Mouse (Mus musculus) regulatory T cell (primary cell): ENCODE data around the gene Rad52.

Experiments
- in situ Hi-C: fragments of 300-600 bp; cut with MboI, MseI; formaldehyde crosslinking; loops from one replicate; pipeline ENCODE4 v1.15.1; 2025; ENCODE audit warnings: high pct_unique_total_duplicates

Rad52 gene

GRCm38 (mm10) chr6:119902204-119903080 is at the start of gene Rad52:
Gene Rad52 (plus strand): TSS chr6:119902698.
- in situ Hi-C loops = no loop called here

- in situ Hi-C loops = no loop called here
These were observed 48.3 kb upstream of the Rad52 start for GRCm38 (mm10) chr6:119854156-119854555.

GRCm38 (mm10) chr6:119855471-119855870 is 47.0 kb upstream of the Rad52 start:
- in situ Hi-C loops = no loop called here

GRCm38 (mm10) chr6:119860236-119860635 is 42.3 kb upstream of the Rad52 start:
- in situ Hi-C loops = no loop called here

- in situ Hi-C loops = no loop called here
These were observed 41.0 kb upstream of the Rad52 start for GRCm38 (mm10) chr6:119861519-119861918.

- in situ Hi-C loops = no loop called here
These were observed 38.0 kb upstream of the Rad52 start for GRCm38 (mm10) chr6:119864341-119865034.

- in situ Hi-C loops = loop anchor here (5.0 kb wide), 1 partner anchor 429 kb away; no protein-coding TSS in a partner anchor
These were observed 19.3 kb upstream of the Rad52 start for GRCm38 (mm10) chr6:119883151-119883550.

- in situ Hi-C loops = no loop called here
These were observed 9.8 kb upstream of the Rad52 start for GRCm38 (mm10) chr6:119892711-119893110.

GRCm38 (mm10) chr6:119903081-119903789 is 737 bp downstream of the Rad52 start:
- in situ Hi-C loops = no loop called here

GRCm38 (mm10) chr6:119905461-119905860 is 3.0 kb downstream of the Rad52 start:
- in situ Hi-C loops = no loop called here

GRCm38 (mm10) chr6:119912046-119912445 is 9.5 kb downstream of the Rad52 start:
- in situ Hi-C loops = loop anchor here (10.0 kb wide), 2 partner anchors 283 to 417 kb away; no protein-coding TSS in a partner anchor

GRCm38 (mm10) chr6:119915710-119916109 is 13.2 kb downstream of the Rad52 start:
- in situ Hi-C loops = loop anchor here (10.0 kb wide), 2 partner anchors 279 to 421 kb away; no protein-coding TSS in a partner anchor

GRCm38 (mm10) chr6:119918561-119919181 is 16.2 kb downstream of the Rad52 start:
- in situ Hi-C loops = loop anchor here (10.0 kb wide), 2 partner anchors 276 to 424 kb away; no protein-coding TSS in a partner anchor

GRCm38 (mm10) chr6:119922136-119922535 is 19.6 kb downstream of the Rad52 start:
- in situ Hi-C loops = no loop called here

- in situ Hi-C loops = no loop called here
These were observed 20.0 kb downstream of the Rad52 start for GRCm38 (mm10) chr6:119922544-119922943.

GRCm38 (mm10) chr6:119924235-119925005 is 21.9 kb downstream of the Rad52 start:
- in situ Hi-C loops = loop anchor here (5.0 kb wide), 1 partner anchor 127 kb away; no protein-coding TSS in a partner anchor
